Mouse (Mus musculus): ENCODE data around the gene Obsl1.

DNA sequence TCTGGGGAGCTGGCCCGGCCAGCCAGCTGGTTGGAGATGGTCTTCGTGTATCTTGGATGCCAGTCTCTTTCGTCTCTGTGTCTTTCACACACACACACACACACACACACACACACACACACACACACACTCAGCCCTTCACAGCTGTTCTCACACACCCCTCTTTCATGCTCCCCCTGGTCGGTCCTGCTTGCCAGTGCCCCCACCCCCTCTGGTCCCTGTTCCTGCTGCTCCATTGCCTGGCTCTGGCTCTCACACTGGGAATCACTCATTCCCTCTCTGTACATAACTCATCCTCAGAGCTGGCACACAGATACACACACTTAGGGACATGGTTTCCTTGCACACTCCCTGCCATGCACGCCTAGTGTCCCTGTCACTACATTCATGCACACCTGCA lies 54.4 kb downstream of the Obsl1 start:
- TF ChIP-seq CTCF (IDR thresholded peaks at IDR 0.05; ENCODE audit: control insufficient read depth, insufficient read depth, low read length) (no peak), POLR2A (IDR thresholded peaks at IDR 0.05; ENCODE audit: borderline replicate concordance, control insufficient read depth, low read depth, low read length) (no peak)
